Mouse (Mus musculus): ENCODE data around the gene B4gat1.

Gene B4gat1

GRCm38 (mm10) chr19:5058801-5059771, 20.5 kb downstream of the B4gat1 start:
- no peak for DNase-seq (ENCODE audit: low spot score in 2 of 2)

GRCm38 (mm10) chr19:5060365-5061330, 22.0 kb downstream of the B4gat1 start:
- no peak for DNase-seq (ENCODE audit: low spot score in 2 of 2)

GRCm38 (mm10) chr19:5062041-5062440, 23.4 kb downstream of the B4gat1 start:
- DNase-seq (ENCODE audit: low spot score in 2 of 2) = no peak

GRCm38 (mm10) chr19:5062446-5062845, 23.8 kb downstream of the B4gat1 start:
- no peak for DNase-seq (ENCODE audit: low spot score in 2 of 2)

GRCm38 (mm10) chr19:5065104-5065503, 26.5 kb downstream of the B4gat1 start:
- no peak for DNase-seq (ENCODE audit: low spot score in 2 of 2)

- DNase-seq (ENCODE audit: low spot score in 2 of 2) = peak in 1 of 2 experiments; percentile 51
These were observed 28.6 kb downstream of the B4gat1 start for GRCm38 (mm10) chr19:5067040-5067799.

- DNase-seq (ENCODE audit: low spot score in 2 of 2) = peak in 1 of 2 experiments; percentile 25
These were observed 29.4 kb downstream of the B4gat1 start, which contains the start of gene Cd248 for GRCm38 (mm10) chr19:5067867-5068569. Cd248 (plus strand) TSS chr19:5068078.

GRCm38 (mm10) chr19:5068570-5069234, 30.1 kb downstream of the B4gat1 start:
- no peak for DNase-seq (ENCODE audit: low spot score in 2 of 2)

- no peak for DNase-seq (ENCODE audit: low spot score in 2 of 2)
These were observed 30.9 kb downstream of the B4gat1 start for GRCm38 (mm10) chr19:5069486-5069885.

- DNase-seq (ENCODE audit: low spot score in 2 of 2) = no peak
These were observed 31.4 kb downstream of the B4gat1 start for GRCm38 (mm10) chr19:5069978-5070377.

- DNase-seq (ENCODE audit: low spot score in 2 of 2) = no peak
These were observed 32.5 kb downstream of the B4gat1 start for GRCm38 (mm10) chr19:5071077-5071476.

- DNase-seq (ENCODE audit: low spot score in 2 of 2) = peak; percentile 72 to 78
These were observed 33.1 kb downstream of the B4gat1 start for GRCm38 (mm10) chr19:5071545-5072369.

GRCm38 (mm10) chr19:5072389-5073019, 33.9 kb downstream of the B4gat1 start:
- no peak for DNase-seq (ENCODE audit: low spot score in 2 of 2)

GRCm38 (mm10) chr19:5073028-5073427, 34.4 kb downstream of the B4gat1 start:
- DNase-seq (ENCODE audit: low spot score in 2 of 2) = peak in 1 of 2 experiments; percentile 18

- no peak for DNase-seq (ENCODE audit: low spot score in 2 of 2)
These were observed 34.9 kb downstream of the B4gat1 start for GRCm38 (mm10) chr19:5073518-5073917.

GRCm38 (mm10) chr19:5079279-5079678, 40.7 kb downstream of the B4gat1 start:
- no peak for DNase-seq (ENCODE audit: low spot score in 2 of 2)

- DNase-seq (ENCODE audit: low spot score in 2 of 2) = no peak
These were observed 43.4 kb downstream of the B4gat1 start for GRCm38 (mm10) chr19:5082005-5082404.

GRCm38 (mm10) chr19:5082596-5082995, 44.0 kb downstream of the B4gat1 start:
- no peak for DNase-seq (ENCODE audit: low spot score in 2 of 2)

Measured in spleen, postnatal 36 days (tissue).